Mouse (Mus musculus) c-Kit-positive CD71-positive TER-119-negative erythroid progenitor cells, embryonic 14.5 days (primary cell): ENCODE measurements around the gene Serpini1.
A peak's percentile ranks its signal among the peaks of the same experiment; 100 is the strongest.

ENCODE experiments used
- DNase-seq: peaks from one replicate; pipeline ENCODE4 v3.0.0-alpha.2; 2013; ENCODE audit warnings: low read depth

Gene Serpini1

GRCm38 (mm10) chr3:75557292-75557691, at the start of gene Serpini1:
Serpini1 (plus strand) TSS chr3:75557547.
- DNase-seq = peak; percentile 80

GRCm38 (mm10) chr3:75517631-75518250, 39.6 kb upstream of the Serpini1 start:
- peak; percentile 30 for DNase-seq

DNA sequence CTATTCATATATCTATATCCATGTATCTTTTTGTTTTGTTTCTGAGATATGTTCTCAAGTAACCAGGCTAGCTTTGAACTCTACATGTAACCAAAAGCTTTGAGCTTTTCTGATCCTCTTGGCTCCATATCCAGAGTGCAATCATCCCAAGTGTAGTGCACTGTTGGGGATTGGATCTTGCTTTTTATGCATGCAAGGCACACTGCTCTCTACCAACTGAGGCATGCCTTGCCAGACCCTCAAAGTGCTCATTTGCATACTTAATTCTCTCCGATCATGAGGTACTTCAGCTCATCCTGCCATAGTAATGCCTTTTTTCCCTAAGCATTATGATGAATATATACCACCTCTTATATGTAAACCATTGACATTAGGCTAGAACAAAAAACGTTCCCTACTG, 36.0 kb upstream of the Serpini1 start:
- DNase-seq = no peak

DNA sequence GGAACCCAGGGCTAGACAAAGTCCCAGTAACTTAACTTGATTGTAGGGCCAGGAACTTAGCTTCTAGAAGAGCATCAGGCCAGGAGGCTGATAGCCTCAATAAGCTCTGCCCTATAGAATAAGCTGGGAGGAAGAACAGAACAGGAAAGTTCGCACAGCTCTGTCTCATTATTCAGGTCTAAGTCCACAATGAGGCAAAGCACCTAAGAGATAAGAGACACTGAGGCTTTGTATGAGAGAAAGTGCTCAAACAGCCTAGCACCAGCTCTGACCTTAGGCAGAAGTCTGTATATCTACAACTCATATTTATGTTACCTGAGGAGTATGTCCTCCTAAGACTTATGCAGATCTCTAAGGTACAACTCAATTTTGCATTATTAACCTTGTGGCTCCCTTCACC, 34.8 kb upstream of the Serpini1 start:
- no peak for DNase-seq

DNA sequence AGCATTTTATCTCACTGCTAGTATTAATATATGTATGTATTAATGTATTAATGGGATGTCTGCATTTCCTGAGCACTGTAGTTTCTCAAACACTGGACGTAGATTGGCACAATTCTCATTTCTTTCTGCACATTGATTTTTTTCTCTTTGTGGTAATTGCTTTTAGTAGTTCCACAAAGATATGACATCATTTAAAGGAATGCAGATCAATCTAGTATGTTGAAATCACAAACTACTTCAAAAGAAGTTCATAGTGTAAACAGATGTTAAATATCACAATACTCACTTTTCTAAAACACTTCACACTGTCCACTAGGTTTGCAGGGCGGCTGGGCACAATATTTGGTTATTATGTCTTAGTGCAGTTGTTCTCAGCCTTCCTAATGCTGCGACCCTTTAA, 26.3 kb upstream of the Serpini1 start:
- no peak for DNase-seq

- DNase-seq = no peak
These were observed 23.1 kb upstream of the Serpini1 start for GRCm38 (mm10) chr3:75534045-75534834.

DNA sequence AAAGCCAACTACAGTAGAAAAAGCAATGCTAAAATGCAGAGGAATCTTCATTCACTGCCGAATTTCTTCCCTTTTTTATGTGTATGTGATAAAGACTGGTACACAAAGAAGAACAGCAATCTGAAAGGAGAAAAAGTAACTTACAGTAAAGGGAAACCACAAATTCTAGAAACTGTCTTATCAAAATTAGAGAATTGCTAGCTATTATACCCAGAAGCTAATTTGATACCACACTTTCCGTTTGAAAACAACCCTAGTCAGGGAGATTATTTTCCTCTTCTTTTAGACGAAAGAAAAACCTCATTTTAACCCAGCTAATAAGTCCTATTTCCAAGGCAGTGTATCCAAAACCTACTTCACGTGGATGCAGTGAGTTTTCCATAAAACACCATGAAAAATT, 16.1 kb upstream of the Serpini1 start:
- DNase-seq = no peak

GRCm38 (mm10) chr3:75542852-75543251, 14.5 kb upstream of the Serpini1 start:
- DNase-seq = no peak

GRCm38 (mm10) chr3:75544287-75544686, 13.1 kb upstream of the Serpini1 start:
- DNase-seq = peak; percentile 84

DNA sequence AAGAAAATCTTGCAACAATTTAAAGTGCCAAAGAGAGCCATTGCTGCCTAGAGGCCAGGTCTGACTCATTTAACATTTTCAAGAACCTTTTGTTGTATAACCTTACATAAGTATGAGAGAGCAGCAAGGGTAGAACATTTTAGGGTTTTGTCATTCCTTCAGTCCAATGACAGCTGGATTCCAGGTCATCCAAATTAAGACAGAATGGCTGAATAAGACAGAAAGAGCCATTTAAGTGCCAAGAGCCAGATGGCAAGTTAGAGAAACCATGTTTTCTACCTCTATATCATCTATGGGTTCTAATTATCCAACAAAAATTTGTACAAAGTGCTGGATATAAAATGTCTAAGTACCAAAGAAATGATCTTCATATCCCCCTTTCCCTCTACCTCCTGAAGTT, 6.1 kb upstream of the Serpini1 start:
- DNase-seq = no peak

DNA sequence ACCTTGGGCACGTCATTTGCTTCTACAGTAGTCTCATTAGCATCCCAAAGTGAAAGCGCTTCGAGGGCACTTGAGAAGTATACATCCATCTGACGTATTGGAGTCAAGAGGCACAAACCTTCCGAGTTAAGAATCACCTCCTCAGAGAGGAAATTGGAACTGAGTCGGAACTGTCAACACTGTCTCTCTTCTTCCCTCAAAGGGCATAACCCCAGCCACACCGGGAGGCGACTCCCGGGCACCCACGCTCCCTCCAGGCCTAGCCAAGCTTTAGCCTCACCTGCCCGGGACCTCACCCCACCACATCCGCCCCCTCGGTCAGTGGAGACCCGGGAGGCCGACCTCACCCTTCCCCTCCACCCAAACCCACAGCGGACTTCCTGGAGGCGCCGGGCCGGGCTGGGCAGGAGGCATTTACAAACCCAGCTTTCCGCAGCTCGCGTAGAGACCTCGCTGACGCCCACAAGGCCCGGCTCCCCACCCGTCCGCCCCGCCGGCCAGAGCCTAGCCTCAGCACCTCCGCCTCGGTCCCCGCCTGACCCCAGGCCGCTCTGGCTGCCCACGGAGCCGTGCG, 1.1 kb upstream of the Serpini1 start:
- DNase-seq = no peak

DNA sequence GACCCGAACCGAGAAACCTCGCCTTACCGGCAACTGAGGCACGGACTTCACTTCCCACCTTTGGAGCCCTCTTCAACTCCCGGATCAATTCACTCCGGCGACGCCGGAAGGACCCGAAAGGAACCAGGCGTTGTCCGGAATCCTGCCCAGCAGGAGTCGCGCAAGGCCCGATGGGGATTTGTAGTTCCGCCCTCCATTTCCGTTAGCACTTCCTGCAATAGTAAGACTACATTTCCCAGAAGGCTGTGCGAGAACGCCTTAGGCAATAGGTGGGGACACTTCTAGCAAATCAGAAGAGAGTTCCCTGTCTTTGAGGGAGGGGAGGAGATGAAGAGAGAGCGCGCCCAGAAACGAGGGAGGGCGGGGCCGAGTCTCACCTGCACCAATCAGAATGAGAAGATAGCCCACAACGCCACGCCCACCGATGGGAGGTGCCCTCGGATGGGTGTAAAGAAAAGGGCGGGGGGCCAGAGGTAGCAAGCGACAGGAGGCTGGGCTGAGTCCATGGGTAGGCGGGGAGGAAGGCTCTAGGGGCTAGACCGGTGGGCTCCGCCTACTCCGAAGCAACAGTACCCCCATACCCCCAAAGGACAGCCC, 554 bp upstream of the Serpini1 start, which contains the start of gene Pdcd10:
Gene Pdcd10 (minus strand): TSS at position 162 of the 597 bp plus-strand sequence.
- peak; percentile 99 for DNase-seq

GRCm38 (mm10) chr3:75574074-75574473, 16.7 kb downstream of the Serpini1 start:
- no peak for DNase-seq

DNA sequence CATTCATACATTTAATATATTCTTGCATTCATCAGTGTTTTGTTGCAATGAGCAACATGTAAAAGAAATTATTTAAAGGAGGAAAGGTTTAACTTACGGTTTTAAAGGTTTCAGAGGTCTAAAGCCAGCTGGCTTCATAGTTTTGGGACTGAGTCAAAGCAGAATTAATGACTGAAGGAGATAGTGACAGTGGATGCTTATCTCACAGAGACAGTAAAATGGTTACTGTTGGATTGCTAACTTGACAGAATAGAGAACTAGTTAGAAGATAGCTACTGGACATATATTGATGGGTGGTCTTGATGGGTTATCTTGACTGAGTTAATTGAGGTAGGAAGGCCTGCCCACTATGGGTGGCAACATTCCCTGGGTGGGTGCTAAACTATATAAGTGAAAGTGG, 18.2 kb downstream of the Serpini1 start:
- no peak for DNase-seq

- DNase-seq = peak; percentile 11
These were observed 22.0 kb downstream of the Serpini1 start for GRCm38 (mm10) chr3:75579352-75579751.

GRCm38 (mm10) chr3:75583293-75583692, 25.9 kb downstream of the Serpini1 start:
- no peak for DNase-seq

DNA sequence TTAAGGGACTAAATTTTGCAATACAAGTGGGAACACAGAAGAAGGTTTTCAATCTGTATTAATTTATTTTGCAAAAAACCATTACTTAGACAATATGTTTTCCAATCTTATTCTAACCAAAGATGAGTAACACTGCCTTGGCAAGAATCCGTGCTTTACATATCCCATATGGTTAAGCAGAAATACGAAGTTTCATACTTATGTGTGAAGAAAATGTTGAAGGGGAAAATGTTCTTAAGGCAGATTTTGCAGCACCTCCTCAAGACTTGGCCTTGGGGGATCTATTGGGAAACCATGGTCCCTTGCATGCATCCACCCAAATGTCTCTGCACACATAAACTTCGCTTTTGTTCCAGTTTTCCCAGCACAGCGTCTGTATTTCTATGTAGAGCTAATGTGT, 27.6 kb downstream of the Serpini1 start:
- DNase-seq = no peak

DNA sequence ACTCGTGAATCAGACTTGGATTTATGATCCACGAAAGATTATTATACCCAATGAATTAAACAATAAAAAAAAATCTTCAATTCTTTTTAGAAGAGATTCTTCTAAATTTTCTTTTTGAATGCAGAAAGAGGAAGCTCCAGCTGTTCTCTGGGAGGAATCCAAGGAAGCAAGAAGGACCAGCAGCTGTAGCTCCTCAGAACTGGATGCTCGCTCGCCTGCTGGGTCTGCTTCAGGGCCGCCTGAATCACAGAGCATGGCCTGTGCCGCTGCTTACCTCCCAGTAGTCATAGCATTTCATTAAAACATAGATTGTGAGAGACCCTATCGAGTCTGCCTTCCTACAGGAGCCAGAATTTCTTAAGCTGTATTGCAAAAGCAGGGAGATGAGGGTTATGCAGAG, 53.7 kb downstream of the Serpini1 start:
- no peak for DNase-seq

DNA sequence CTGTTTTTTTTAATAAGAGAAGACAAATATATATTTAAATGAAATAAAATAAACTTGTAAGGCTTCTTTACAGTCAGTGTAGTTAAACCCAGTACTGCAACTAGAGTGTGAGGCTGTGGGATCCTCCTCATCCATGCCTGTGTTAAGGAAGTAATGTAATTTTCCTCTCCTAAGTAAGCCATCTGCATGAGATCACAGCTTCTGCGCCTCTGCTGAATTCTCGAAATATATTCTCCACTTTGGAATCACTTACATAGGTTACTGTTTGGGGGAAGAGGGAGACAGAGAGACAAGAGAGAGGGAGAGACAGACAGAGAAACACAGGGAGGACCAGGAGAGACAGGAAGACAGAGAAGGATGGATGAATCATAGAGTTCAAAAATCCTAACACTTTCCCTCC, 67.3 kb downstream of the Serpini1 start:
- DNase-seq = no peak

GRCm38 (mm10) chr3:75630988-75631615, 73.8 kb downstream of the Serpini1 start:
- no peak for DNase-seq

- no peak for DNase-seq
These were observed 75.9 kb downstream of the Serpini1 start for GRCm38 (mm10) chr3:75633221-75633620.

DNA sequence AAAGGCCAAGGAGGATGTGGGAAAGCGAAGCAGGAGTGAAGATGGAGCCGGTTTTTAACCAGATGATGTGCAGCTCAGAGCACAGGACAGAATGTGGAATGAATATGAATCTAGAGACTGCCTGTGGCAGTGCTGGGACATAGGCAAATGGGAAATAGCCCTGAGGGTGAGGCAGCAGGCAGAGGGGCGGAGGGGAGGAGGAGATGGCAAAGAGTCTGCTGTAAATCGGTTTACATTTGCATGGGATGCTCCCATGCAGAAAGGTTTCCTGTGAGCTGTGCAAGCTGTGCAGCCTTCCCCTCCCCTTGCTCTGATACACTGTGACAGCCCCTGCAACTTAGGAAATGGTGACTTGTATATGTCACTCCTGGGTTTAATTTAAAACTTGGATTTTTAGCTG, 76.3 kb downstream of the Serpini1 start:
- DNase-seq = no peak
